Mouse (Mus musculus) bone marrow, adult 2 months (tissue): ENCODE results near the gene Fgf4. TPM values are rescaled to one million over a fixed set of nuclear protein-coding genes. Genes with fewer than 3 reads are reported as not detected.

Experiments
- H3K27ac ChIP-seq: fragments of 200-500 bp; 2 replicates; pipeline ENCODE4 v1.5.1; 2012; ENCODE audit warnings: low read depth, mild to moderate bottlenecking, control low read depth, inconsistent platforms, low read length; ENCODE audit not compliant: control insufficient read depth, poor library complexity, insufficient read depth
- H3K4me1 ChIP-seq: fragments of 200-500 bp; 2 replicates; pipeline ENCODE4 v1.6.1; 2011; ENCODE audit warnings: low read length; ENCODE audit not compliant: control insufficient read depth, insufficient read depth
- H3K4me3 ChIP-seq: fragments of 200-500 bp; replicated peaks from 2 replicates; pipeline ENCODE3; 2011; ENCODE audit warnings: mild to moderate bottlenecking, low read depth, low read length, control low read depth; ENCODE audit not compliant: control insufficient read depth
- CTCF ChIP-seq: fragments of 200-500 bp; IDR thresholded peaks from 2 replicates; pipeline ENCODE4 v1.5.1; 2011; ENCODE audit warnings: low read length, control low read depth; ENCODE audit not compliant: control insufficient read depth, insufficient read depth
- POLR2A ChIP-seq: fragments of 200-500 bp; IDR thresholded peaks from 2 replicates; pipeline ENCODE4 v1.6.1; 2011; ENCODE audit warnings: low read depth, mild to moderate bottlenecking, control low read depth, low read length, borderline replicate concordance; ENCODE audit not compliant: control insufficient read depth
- WGBS: fragments of 180-500 bp; shearing (Covaris S2); methylation state at CpG from one replicate; pipeline ENCODE4 v1.1.7; 2018; 5-methylcytosine and 5-hydroxymethylcytosine counted together
- polyA plus RNA-seq: library from polyadenylated mRNA; stranded (reverse); fragments of >200 nt; gene quantifications from 2 replicates; pipeline ENCODE4 v1.2.4, GENCODE M21; 2011; ENCODE audit warnings: low replicate concordance; ENCODE audit not compliant: missing spikeins, insufficient read depth, insufficient read length

Fgf4 gene
- polyA plus RNA-seq = 4.6 TPM in 1 of 2 replicates, not detected in the other

GRCm38 (mm10) chr7:144847067-144847466, at the start of gene Fgf4:
Gene Fgf4, plus strand, starts transcription at chr7:144847367.
- no peaks in the 10 kb centered on the region for H3K4me1 ChIP-seq
- TF ChIP-seq POLR2A (no peak), CTCF (no peak)

GRCm38 (mm10) chr7:144798471-144798870, 48.7 kb upstream of the Fgf4 start:
- no peak for TF ChIP-seq POLR2A
- TF ChIP-seq CTCF = 0 out of 2 replicates have a peak, but pooled peaks have one; percentile 14
- 36% methylated on average over 1 of the region's 1 CpGs for WGBS
- Histone ChIP-seq H3K27ac (no peak overlapping the region), H3K4me3 (no peak overlapping the region), H3K4me1 (no peaks in the 10 kb centered on the region)

More at GRCm38 (mm10) chr7:144847067-144847466, at the start of gene Fgf4:
- Histone ChIP-seq H3K4me3 (no peak within 1 kb of the TSS), H3K27ac (no peak within 1 kb of the TSS)

GRCm38 (mm10) chr7:144807036-144807435, 40.1 kb upstream of the Fgf4 start:
- WGBS = 63% methylated on average over 6 of the region's 6 CpGs
- Histone ChIP-seq H3K4me1 (no peaks in the 10 kb centered on the region), H3K27ac (no peak overlapping the region), H3K4me3 (no peak overlapping the region)
- TF ChIP-seq CTCF = no peak

- Histone ChIP-seq H3K4me1 (no peaks in the 10 kb centered on the region), H3K27ac (no peak overlapping the region), H3K4me3 (no peak overlapping the region)
- 64% methylated on average over 4 of the region's 4 CpGs for WGBS
- TF ChIP-seq CTCF (no peak), POLR2A (no peak)
Measured at GRCm38 (mm10) chr7:144807976-144808577, 39.1 kb upstream of the Fgf4 start.

- TF ChIP-seq POLR2A (no peak), CTCF (no peak)
- 84% methylated on average over 4 of the region's 4 CpGs for WGBS
- no peak overlapping the region for H3K27ac ChIP-seq
- H3K4me3 ChIP-seq = no peak overlapping the region
- H3K4me1 ChIP-seq = no peaks in the 10 kb centered on the region
Measured at GRCm38 (mm10) chr7:144811521-144811920, 35.6 kb upstream of the Fgf4 start.

- H3K4me3 ChIP-seq = no peak overlapping the region
- TF ChIP-seq CTCF (no peak), POLR2A (no peak)
- H3K4me1 ChIP-seq = no peaks in the 10 kb centered on the region
- H3K27ac ChIP-seq = no peak overlapping the region
- 66% methylated on average over 7 of the region's 7 CpGs for WGBS
Measured at GRCm38 (mm10) chr7:144821901-144822300, 25.3 kb upstream of the Fgf4 start.

GRCm38 (mm10) chr7:144823988-144824387, 23.2 kb upstream of the Fgf4 start:
- WGBS = 81% methylated on average over 2 of the region's 2 CpGs

GRCm38 (mm10) chr7:144828369-144828768, 18.8 kb upstream of the Fgf4 start:
- H3K4me3 ChIP-seq = no peak overlapping the region
- H3K27ac ChIP-seq = no peak overlapping the region
- TF ChIP-seq CTCF (no peak), POLR2A (no peak)
- 81% methylated on average over 11 of the region's 11 CpGs for WGBS
- no peaks in the 10 kb centered on the region for H3K4me1 ChIP-seq

More at GRCm38 (mm10) chr7:144823988-144824387, 23.2 kb upstream of the Fgf4 start:
- Histone ChIP-seq H3K4me1 (no peaks in the 10 kb centered on the region), H3K4me3 (no peak overlapping the region), H3K27ac (no peak overlapping the region)
- no peak for TF ChIP-seq POLR2A
- TF ChIP-seq CTCF = no peak
